Comparison of ENCODE assay signal across 16 mouse cellular contexts in genomic region chr7:140938436-140938835, GRCm38 (mm10). TPM values are rescaled to one million over a fixed set of nuclear protein-coding genes. Genes with fewer than 3 reads are reported as not detected.
DNase-seq lines count a peak whose midpoint lies in the region; ATAC-seq and TF ChIP-seq lines count a peak whose summit lies in the region.
"Had no signal": no experiment of that assay in that cellular context is flagged by ENCODE, and none has a peak within 500 bp of the region (broad histone marks: within the 10 kb centered on the region; RNA-seq: fewer than 3 reads in every experiment).

No protein-coding gene starts in this region.

- no peaks in the 10 kb centered on the region for H3K36me3 ChIP-seq in heart, adult 2 months (ENCODE audit: control insufficient read depth, insufficient read depth, low read length)
- no peaks in the 10 kb centered on the region for H3K36me3 ChIP-seq in small intestine, adult 2 months (ENCODE audit: control insufficient read depth, insufficient read depth, low read length)
- H3K36me3 ChIP-seq: midbrain, embryonic 15.5 days had no signal

- peak; percentile 38 for TF ChIP-seq CTCF in heart, adult 2 months (IDR thresholded peaks at IDR 0.05)
- 0 out of 2 replicates have a peak, but pooled peaks have one; percentile 15 for TF ChIP-seq CTCF in lung, adult 2 months (IDR thresholded peaks at IDR 0.05; ENCODE audit: insufficient read depth, low read length)
- peak; percentile 30; the same call in 1 of the 2 replicates for TF ChIP-seq CTCF in small intestine, adult 2 months (IDR thresholded peaks at IDR 0.05; ENCODE audit: extremely low read depth, insufficient read length, insufficient replicate concordance, low read depth, low read length)

- ATAC-seq in cerebellum, adult (ENCODE audit: insufficient number of reproducible peaks, low FRiP score, low TSS enrichment), result no peak
- ATAC-seq: midbrain, embryonic 15.5 days had no signal

- H3K9ac ChIP-seq in heart, adult 2 months (ENCODE audit: low read depth, low read length), result no peak overlapping the region
- H3K9ac ChIP-seq: midbrain, embryonic 15.5 days had no signal

- peaks cover 10% of the 10 kb centered on the region for H3K4me1 ChIP-seq in heart, adult 2 months (ENCODE audit: control insufficient read depth, insufficient read depth, low read length)
- H3K4me1 ChIP-seq in lung, adult 2 months (ENCODE audit: control insufficient read depth, insufficient read depth, low read length), result peaks cover 11% of the 10 kb centered on the region
- peaks cover 16% of the 10 kb centered on the region for H3K4me1 ChIP-seq in small intestine, adult 2 months (ENCODE audit: control insufficient read depth, insufficient read depth, insufficient read length, low read length)

- no peaks in the 10 kb centered on the region for H3K79me2 ChIP-seq in heart, adult 2 months (replicated peaks; ENCODE audit: control insufficient read depth, insufficient read depth, low read length)

- no peaks in the 10 kb centered on the region for H3K27me3 ChIP-seq in heart, adult 2 months (ENCODE audit: control insufficient read depth, insufficient read depth, low read length)
- H3K27me3 ChIP-seq in small intestine, adult 2 months (ENCODE audit: control insufficient read depth, insufficient read depth, low read length), result no peaks in the 10 kb centered on the region

- H3K4me3 ChIP-seq in heart, adult 2 months, result no peak overlapping the region
- H3K4me3 ChIP-seq in lung, adult 2 months (replicated peaks; ENCODE audit: extremely low read depth, low read depth, low read length), result no peak overlapping the region
- H3K4me3 ChIP-seq in small intestine, adult 2 months (ENCODE audit: low read depth, low read length), result no peak overlapping the region
- H3K4me3 ChIP-seq: midbrain, embryonic 15.5 days had no signal

- TF ChIP-seq EP300 in heart, adult 2 months (IDR thresholded peaks at IDR 0.05; ENCODE audit: insufficient read depth, low read depth, low read length), result no peak

- 49% methylated on average over 3 of the region's 3 CpGs for whole genome bisulfite sequencing in heart, adult 2 months
- WGBS in lung, adult 2 months, result 54% methylated on average over 3 of the region's 3 CpGs
- 63% methylated on average over 3 of the region's 3 CpGs for WGBS in small intestine, adult 2 months

- no peak overlapping the region for H3K27ac ChIP-seq in heart, adult 2 months
- no peak overlapping the region for H3K27ac ChIP-seq in small intestine, adult 2 months (ENCODE audit: insufficient read depth, low read depth, low read length)
- H3K27ac ChIP-seq: midbrain, embryonic 15.5 days had no signal

- no peak for DNase-seq in heart, adult 2 months
- DNase-seq in heart, adult 11 months, result no peak
- no peak for DNase-seq in lung, adult 2 months
- no peak for DNase-seq in lung, postnatal 10 days
- DNase-seq in NIH3T3 (ENCODE audit: low read depth), result peak; percentile 30
- no peak for DNase-seq in natural killer cell, adult 2 months (ENCODE audit: low spot score in 2 of 2)
- DNase-seq: left cerebral cortex, postnatal 4 days; right cerebral cortex, postnatal 25 days had no signal

- TF ChIP-seq POLR2A in heart, adult 2 months (IDR thresholded peaks at IDR 0.05; ENCODE audit: insufficient read depth, low read depth, low read length), result no peak
- no peak for TF ChIP-seq POLR2A in lung, adult 2 months (IDR thresholded peaks at IDR 0.05; ENCODE audit: borderline replicate concordance, extremely low read depth, low read depth, low read length)
- TF ChIP-seq POLR2A in small intestine, adult 2 months (IDR thresholded peaks at IDR 0.05; ENCODE audit: low read depth, low read length), result no peak

- intact Hi-C loops in heart, adult 2 months (cut with DNase I), result no loop called here

RNA-seq across cellular contexts. Expression of gene Pgghg, which starts 2.8 kb away (rescaled TPM):
- total RNA-seq in heart, adult 2 months (2021), result 1 to 10 TPM; 4.0 to 5.8 TPM
- polyA plus RNA-seq in heart, adult 2 months (2012; rRNA removed), result 13.0 and 14.1 TPM in 2 replicates
- polyA plus RNA-seq in lung, adult 2 months (2012; rRNA removed), result 38.1 and 39.3 TPM in 2 replicates
- polyA plus RNA-seq in small intestine, adult 2 months (2012; rRNA removed), result 10.8 and 15.1 TPM in 2 replicates

RNA-seq across cellular contexts. Expression of gene Ifitm5, which starts 11.7 kb away (rescaled TPM):
- under 1 TPM; 0.32 to 0.34 TPM for total RNA-seq in heart, adult 2 months (2021)
- 1.1 and 2.0 TPM in 2 replicates for polyA plus RNA-seq in heart, adult 2 months (2012; rRNA removed)
- polyA plus RNA-seq in lung, adult 2 months (2012; rRNA removed), result 3.2 and 5.2 TPM in 2 replicates
- polyA plus RNA-seq in small intestine, adult 2 months (2012; rRNA removed), result 0.56 and 0.87 TPM in 2 replicates
- total RNA-seq: gastrocnemius, adult 18-20 months; left cerebral cortex, postnatal 4 days had no signal
- polyA plus RNA-seq: forebrain, embryonic 11.5 days had no signal

RNA-seq across cellular contexts. Expression of gene Gm45717, which starts 17.3 kb away (rescaled TPM):
- total RNA-seq in heart, adult 2 months (2021), result not detected
- not detected in 2 replicates for polyA plus RNA-seq in heart, adult 2 months (2012; rRNA removed)
- polyA plus RNA-seq in lung, adult 2 months (2012; rRNA removed), result 0.63 TPM in 1 of 2 replicates, not detected in the other
- polyA plus RNA-seq in small intestine, adult 2 months (2012; rRNA removed), result 1.1 TPM in 1 of 2 replicates, not detected in the other
- total RNA-seq: gastrocnemius, adult 18-20 months; left cerebral cortex, postnatal 4 days had no signal
- polyA plus RNA-seq: forebrain, embryonic 11.5 days; heart, embryonic 16.5 days; large intestine, adult 2 months; midbrain, embryonic 15.5 days; stomach, embryonic 16.5 days had no signal

RNA-seq across cellular contexts. Expression of gene Ifitm2, which starts 17.4 kb away (rescaled TPM):
- total RNA-seq in heart, adult 2 months (2021), result 100 to 1,000 TPM; 107 to 113 TPM
- 368 and 425 TPM in 2 replicates for polyA plus RNA-seq in heart, adult 2 months (2012; rRNA removed)
- 1,180 and 1,190 TPM in 2 replicates for polyA plus RNA-seq in lung, adult 2 months (2012; rRNA removed)
- 263 and 363 TPM in 2 replicates for polyA plus RNA-seq in small intestine, adult 2 months (2012; rRNA removed)

RNA-seq across cellular contexts. Expression of gene Nlrp6, which starts 17.7 kb away (rescaled TPM):
- total RNA-seq in heart, adult 2 months (2021), result under 1 TPM in 1 of 2 experiments, not detected in 1; 0.07 TPM
- 0.04 and 0.06 TPM in 2 replicates for polyA plus RNA-seq in heart, adult 2 months (2012; rRNA removed)
- polyA plus RNA-seq in lung, adult 2 months (2012; rRNA removed), result 0.07 and 0.31 TPM in 2 replicates
- 45.0 and 110 TPM in 2 replicates for polyA plus RNA-seq in small intestine, adult 2 months (2012; rRNA removed)
- total RNA-seq: gastrocnemius, adult 18-20 months had no signal
